Mouse (Mus musculus) T-helper 17 cell (primary cell): Measurements from ENCODE around the gene Igf1r.
"Not testable (repeated sequence)": the region's sequence is repeated elsewhere in the genome, so short reads cannot be mapped to it uniquely, and the experiment has no call there.

ENCODE experiments used
- in situ Hi-C, 2 experiments: fragments of 300-600 bp; cut with MboI, MseI; formaldehyde crosslinking; loops; 1 replicate in 1 of 2; 2 replicates in 1 of 2; pipeline ENCODE4 v1.15.1; 2025; ENCODE audit warnings: high pct_unique_total_duplicates in 2 of 2

Gene Igf1r

GRCm38 (mm10) chr7:68258326-68259150 lies 305.9 kb downstream of the Igf1r start:
- in situ Hi-C loops = no loop called here

GRCm38 (mm10) chr7:68259523-68260081 lies 307.0 kb downstream of the Igf1r start:
- in situ Hi-C loops = loop anchor here in 1 of 2 experiments (5.0 kb wide), 1 partner anchor 38 kb away; no protein-coding TSS in a partner anchor

- in situ Hi-C loops = loop anchor here in 1 of 2 experiments (5.0 kb wide), 1 partner anchor 35 kb away; no protein-coding TSS in a partner anchor
These were observed 310.1 kb downstream of the Igf1r start for GRCm38 (mm10) chr7:68262612-68263200.

GRCm38 (mm10) chr7:68263346-68264027 lies 310.9 kb downstream of the Igf1r start:
- in situ Hi-C loops = loop anchor here in 1 of 2 experiments (5.0 kb wide), 1 partner anchor 34 kb away; no protein-coding TSS in a partner anchor

GRCm38 (mm10) chr7:68264028-68264453 lies 311.4 kb downstream of the Igf1r start, which contains the start of gene Pgpep1l:
TSS of gene Pgpep1l (minus strand) at chr7:68264233.
- in situ Hi-C loops = loop anchor here in 1 of 2 experiments (5.0 kb wide), 1 partner anchor 33 kb away; no protein-coding TSS in a partner anchor

GRCm38 (mm10) chr7:68264531-68264930 lies 311.9 kb downstream of the Igf1r start:
- in situ Hi-C loops = loop anchor here in 1 of 2 experiments (5.0 kb wide), 1 partner anchor 33 kb away; no protein-coding TSS in a partner anchor

GRCm38 (mm10) chr7:68265391-68265790 lies 312.8 kb downstream of the Igf1r start:
- in situ Hi-C loops = no loop called here

- in situ Hi-C loops = no loop called here
These were observed 314.1 kb downstream of the Igf1r start for GRCm38 (mm10) chr7:68266691-68267090.

GRCm38 (mm10) chr7:68270551-68270950 lies 317.9 kb downstream of the Igf1r start:
- in situ Hi-C loops = no loop called here

GRCm38 (mm10) chr7:68271816-68272215 lies 319.2 kb downstream of the Igf1r start:
- in situ Hi-C loops = no loop called here

GRCm38 (mm10) chr7:68272607-68273006 lies 320.0 kb downstream of the Igf1r start:
- in situ Hi-C loops = no loop called here

- in situ Hi-C loops = no loop called here
These were observed 320.9 kb downstream of the Igf1r start, which contains the start of gene Fam169b for GRCm38 (mm10) chr7:68273515-68273914. TSS of gene Fam169b (plus strand) at chr7:68273839.

- in situ Hi-C loops = no loop called here
These were observed 321.6 kb downstream of the Igf1r start for GRCm38 (mm10) chr7:68274218-68274617.

GRCm38 (mm10) chr7:68274951-68275350 lies 322.3 kb downstream of the Igf1r start:
- in situ Hi-C loops = no loop called here

GRCm38 (mm10) chr7:68275445-68275837 lies 322.8 kb downstream of the Igf1r start:
- in situ Hi-C loops = not testable (repeated sequence)

GRCm38 (mm10) chr7:68275838-68276731 lies 323.5 kb downstream of the Igf1r start:
- in situ Hi-C loops = no loop called here

- in situ Hi-C loops = no loop called here
These were observed 324.6 kb downstream of the Igf1r start for GRCm38 (mm10) chr7:68277054-68277896.

- in situ Hi-C loops = no loop called here
These were observed 325.3 kb downstream of the Igf1r start for GRCm38 (mm10) chr7:68277897-68278270.

- in situ Hi-C loops = no loop called here
These were observed 325.8 kb downstream of the Igf1r start for GRCm38 (mm10) chr7:68278385-68278784.
